Mouse (Mus musculus) adrenal gland, postnatal 10 days (tissue): ENCODE measurements around the gene Cd8a. TPM values are rescaled to one million over a fixed set of nuclear protein-coding genes. Genes with fewer than 3 reads are reported as not detected.
"Not testable (repeated sequence)": the region's sequence is repeated elsewhere in the genome, so short reads cannot be mapped to it uniquely, and the experiment has no call there.

Source experiments
- DNase-seq: peaks from one replicate; pipeline ENCODE4 v3.0.0; 2021; ENCODE audit warnings: mixed read lengths
- long read RNA-seq, 2 experiments: library from polyadenylated mRNA; stranded (forward); transcript quantifications; one replicate each; pipeline ENCODE4 v2.0.0; 2021
- total RNA-seq, 2 experiments: library from RNA; stranded (reverse); gene quantifications; 2 replicates each; pipeline ENCODE4 v1.2.3; 2021

Gene Cd8a
- total RNA-seq, result 1 to 10 TPM; 1.9 to 2.5 TPM
- long read RNA-seq, experiment 1, partial matches to known transcripts, result 0 of 1 reads
- long read RNA-seq, experiment 1, other reads (novel, unspliced or antisense), result 0 of 1 reads
- long read RNA-seq, experiment 2, partial matches to known transcripts, result 0 of 1 reads
- long read RNA-seq, experiment 2, other reads (novel, unspliced or antisense), result 1 of 1 reads

- no peak for DNase-seq
Measured at GRCm38 (mm10) chr6:71373249-71373775, at the start of gene Cd8a. Gene Cd8a (plus strand): TSS chr6:71373427.

GRCm38 (mm10) chr6:71324816-71325215, 48.4 kb upstream of the Cd8a start:
- no peak for DNase-seq

GRCm38 (mm10) chr6:71329881-71330280, 43.3 kb upstream of the Cd8a start:
- no peak for DNase-seq

GRCm38 (mm10) chr6:71330486-71330885, 42.7 kb upstream of the Cd8a start:
- DNase-seq, result no peak

- not testable (repeated sequence) for DNase-seq
Measured at GRCm38 (mm10) chr6:71331491-71331890, 41.7 kb upstream of the Cd8a start.

DNA sequence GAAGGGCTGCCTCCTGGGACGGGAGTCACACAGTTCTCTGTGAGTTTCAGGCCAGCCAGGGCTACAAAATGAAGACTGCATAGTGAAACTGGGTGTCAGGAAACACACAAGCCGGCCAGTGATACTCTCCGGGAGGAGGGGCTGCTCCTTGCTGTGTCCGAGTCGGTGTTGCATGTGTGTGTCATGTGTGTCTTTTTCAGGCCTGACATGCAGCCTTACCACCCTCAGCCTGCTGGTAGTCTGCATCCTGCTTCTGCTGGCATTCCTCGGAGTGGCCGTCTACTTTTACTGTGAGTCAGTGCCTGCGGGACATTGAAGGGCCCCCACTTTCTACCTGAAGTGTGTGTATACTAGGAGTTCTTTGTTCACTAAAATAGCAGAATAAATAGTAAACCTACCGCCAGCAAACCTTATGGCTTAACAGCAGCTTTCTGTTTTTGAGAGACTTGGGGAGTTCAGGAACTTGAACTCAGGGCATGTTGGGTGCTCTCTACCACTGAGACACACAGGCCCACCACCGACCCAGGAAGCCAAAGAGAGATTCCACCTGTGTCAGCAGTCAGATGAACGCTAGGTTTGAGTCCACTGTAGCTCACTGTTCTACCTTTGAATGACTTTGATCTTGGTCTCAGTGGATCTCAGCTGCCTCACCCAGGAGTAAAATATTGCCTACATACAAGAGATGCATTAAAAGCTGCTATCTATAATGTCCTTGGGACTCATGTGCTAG, 40.8 kb upstream of the Cd8a start:
- DNase-seq, result no peak

GRCm38 (mm10) chr6:71333031-71333430, 40.2 kb upstream of the Cd8a start:
- DNase-seq, result no peak

GRCm38 (mm10) chr6:71333578-71334273, 39.5 kb upstream of the Cd8a start:
- DNase-seq, result no peak

- DNase-seq, result no peak
Measured at GRCm38 (mm10) chr6:71337666-71338065, 35.6 kb upstream of the Cd8a start.

GRCm38 (mm10) chr6:71338941-71339340, 34.3 kb upstream of the Cd8a start:
- no peak for DNase-seq

DNA sequence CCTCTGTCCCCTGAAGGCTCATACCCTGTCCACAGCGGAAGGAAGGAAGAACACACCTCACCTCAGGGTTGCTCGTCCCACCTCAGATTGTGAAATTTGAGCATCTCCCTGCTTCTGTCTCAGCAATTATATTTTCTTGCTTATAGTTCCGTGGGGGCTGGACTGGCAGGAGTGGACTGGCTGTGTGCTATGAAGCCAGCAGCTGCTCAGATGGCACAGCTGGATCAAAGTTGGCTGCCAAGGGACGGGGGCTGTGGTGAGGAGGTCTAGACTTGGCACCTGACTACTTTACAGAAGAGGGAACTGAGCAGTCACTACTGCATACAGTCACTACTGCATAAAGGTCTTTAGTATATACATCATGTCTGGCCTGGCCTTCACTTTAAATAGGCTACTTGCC, 33.9 kb upstream of the Cd8a start:
- DNase-seq, result no peak

DNA sequence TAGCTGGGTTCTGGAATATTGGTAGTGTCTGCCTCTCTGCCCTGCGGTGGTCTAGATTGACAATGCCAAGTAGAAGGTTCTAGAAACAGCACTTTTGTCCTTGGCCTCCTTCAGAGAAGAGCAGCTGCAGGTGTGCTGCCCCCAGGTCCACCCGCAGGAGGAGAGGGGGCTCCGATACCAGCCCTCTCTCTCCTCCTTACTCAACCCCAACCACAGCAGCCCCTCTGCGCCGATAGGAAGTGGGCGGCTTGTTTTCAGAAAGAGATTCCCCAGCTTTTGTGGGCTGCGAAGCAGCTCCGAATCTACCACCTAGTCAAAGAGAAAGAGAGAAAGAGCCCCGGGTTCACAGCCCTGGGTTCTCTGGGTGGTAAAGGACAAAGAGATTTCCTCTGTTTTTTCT, 32.0 kb upstream of the Cd8a start:
- no peak for DNase-seq

DNA sequence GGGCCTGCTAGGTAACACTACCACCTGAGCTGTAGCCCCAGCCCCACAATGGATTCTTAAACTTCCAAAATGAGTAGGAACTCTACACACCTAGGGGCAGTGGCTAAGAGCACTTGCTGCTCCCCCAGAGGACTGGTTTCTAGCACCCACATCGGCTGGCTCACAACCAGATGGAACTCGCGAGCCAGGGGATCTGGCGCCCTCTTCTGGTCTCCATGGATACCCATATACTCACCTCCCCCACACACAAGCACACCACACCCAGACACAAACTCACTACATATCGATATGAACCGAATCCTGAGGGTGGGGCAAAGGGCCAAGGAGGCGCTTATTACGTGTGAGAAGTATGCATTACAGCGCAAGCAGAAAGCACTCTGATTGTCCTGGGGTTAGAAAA, 25.2 kb upstream of the Cd8a start:
- DNase-seq, result no peak

DNA sequence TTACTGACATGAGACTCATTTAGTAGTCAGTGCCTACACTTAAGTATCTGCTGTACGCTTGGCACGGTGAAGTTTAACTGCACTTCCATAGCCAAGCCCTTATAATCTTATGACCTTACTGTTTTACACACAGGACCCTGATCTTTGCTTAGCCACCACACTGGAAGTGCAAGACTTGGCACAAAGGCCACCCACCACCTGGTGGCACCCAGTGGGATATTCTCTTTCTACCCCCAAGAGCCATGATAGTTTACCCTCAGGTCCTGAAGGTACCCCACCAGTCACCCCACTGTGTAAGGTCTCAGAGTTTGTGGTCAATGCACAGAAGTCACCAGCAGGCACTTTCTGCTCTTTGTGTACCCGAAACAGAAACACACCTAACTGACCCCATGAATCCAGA, 22.0 kb upstream of the Cd8a start:
- DNase-seq, result no peak

DNA sequence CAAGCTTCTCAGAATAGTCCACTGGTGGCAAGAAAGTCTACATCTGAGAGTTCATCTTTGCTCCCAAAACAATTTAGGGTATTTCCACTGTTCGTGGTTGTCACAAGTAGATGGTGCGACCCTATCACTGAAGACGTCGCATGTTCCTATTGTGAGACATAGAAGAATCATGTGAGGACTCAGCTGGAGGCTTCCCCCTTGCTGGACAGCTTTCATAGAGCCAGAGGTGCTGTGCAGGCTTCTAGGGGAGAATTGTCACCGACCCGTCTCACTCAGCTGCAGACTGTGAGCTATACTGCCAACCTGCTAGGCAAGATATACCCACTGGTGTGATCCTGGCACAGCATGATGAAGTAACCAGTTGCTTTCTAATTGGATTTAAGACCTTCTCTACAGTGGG, 21.0 kb upstream of the Cd8a start:
- DNase-seq, result no peak

GRCm38 (mm10) chr6:71352866-71353427, 20.3 kb upstream of the Cd8a start:
- no peak for DNase-seq

- DNase-seq, result no peak
Measured at GRCm38 (mm10) chr6:71353722-71354121, 19.5 kb upstream of the Cd8a start.

DNA sequence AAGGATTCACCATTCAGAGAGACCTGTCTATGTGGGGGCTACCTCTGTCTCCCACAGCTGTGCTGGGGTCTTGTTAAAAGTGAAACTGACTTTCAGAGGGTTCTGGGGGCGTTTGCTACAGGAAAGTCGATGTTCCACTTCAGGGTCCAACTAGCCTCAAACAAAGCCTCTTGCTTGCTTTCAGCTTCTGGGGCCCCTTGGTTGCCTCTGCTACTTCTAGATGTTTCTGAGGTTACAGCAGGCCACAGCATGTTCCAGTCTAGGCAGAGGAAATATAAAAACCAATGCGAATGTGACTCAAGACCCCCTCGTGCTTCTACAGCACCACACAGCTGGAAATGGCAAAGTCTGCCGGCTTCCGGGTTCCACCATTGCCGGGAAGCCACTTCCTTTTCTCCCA, 15.7 kb upstream of the Cd8a start:
- DNase-seq, result no peak

DNA sequence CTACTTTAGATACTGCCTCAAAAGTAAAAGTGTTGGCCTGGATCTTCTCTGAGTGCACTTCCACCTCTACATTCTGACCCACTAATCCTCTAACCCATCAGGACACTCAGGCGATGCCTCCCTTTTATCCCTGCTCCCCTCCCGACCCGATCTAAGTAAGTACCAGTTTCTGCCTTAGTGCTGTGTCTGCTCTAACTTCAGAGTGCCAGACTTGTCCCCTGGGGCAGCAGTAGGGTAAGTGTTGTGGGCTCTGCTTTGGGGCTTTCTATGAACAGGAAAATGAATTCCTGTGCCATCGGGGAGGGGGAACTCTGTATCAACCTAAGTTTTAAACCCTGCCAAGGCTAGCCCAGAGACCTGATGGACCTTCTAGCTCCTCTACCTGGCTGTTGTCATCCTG, 13.0 kb upstream of the Cd8a start:
- DNase-seq, result no peak

DNA sequence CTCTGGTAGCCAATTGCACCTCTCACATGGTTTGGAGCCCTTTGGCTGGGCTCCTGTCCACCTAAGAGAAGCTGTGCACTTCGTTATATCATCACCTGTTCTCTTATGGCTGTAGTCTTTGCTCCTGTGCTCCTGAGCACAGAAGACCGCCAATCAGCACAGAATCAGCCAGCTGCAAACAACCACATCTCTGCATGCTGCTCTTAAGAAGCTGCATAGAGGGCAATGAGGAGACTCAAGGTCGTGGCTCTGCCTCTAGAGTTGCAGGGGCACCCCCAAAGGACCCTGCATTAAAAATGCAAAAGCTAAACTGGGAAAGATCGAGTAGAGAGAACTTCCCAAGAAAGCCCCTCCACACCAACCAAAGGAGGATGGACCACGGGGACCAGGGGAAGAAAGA, 12.5 kb upstream of the Cd8a start:
- no peak for DNase-seq

GRCm38 (mm10) chr6:71361156-71361670, 12.0 kb upstream of the Cd8a start:
- DNase-seq, result no peak

DNA sequence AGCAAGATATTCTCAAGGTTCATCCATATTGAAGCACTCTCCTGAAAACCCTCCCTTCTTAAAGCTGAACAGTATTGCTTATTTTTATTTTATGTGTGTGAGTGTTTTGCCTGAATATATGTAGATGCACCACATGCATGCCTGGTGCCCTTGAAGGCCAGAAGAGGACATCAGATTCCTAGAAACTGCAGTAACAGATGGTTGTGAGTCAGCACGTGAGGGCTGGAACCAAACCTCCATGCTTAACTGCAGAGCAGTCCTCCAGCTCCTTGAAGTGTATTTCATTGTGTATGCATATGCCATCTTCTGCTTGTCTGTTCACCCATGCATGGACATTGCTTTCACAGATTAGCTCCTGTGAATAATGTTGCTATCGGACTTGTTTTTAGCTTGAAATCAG, 9.2 kb upstream of the Cd8a start:
- DNase-seq, result no peak

GRCm38 (mm10) chr6:71369416-71369815, 3.8 kb upstream of the Cd8a start:
- DNase-seq, result no peak
